Mouse (Mus musculus) kidney, postnatal 0 days (tissue): ENCODE results near the gene Selenof. TPM values are rescaled to one million over a fixed set of nuclear protein-coding genes. Genes with fewer than 3 reads are reported as not detected.

Source experiments
- ATAC-seq: fragments of 200-750 bp; cut with Nextera tagmentation; replicated peaks from 2 replicates; pipeline ENCODE4 v1.8.0; 2017; ENCODE audit warnings: low read depth, moderate number of reproducible peaks, moderate TSS enrichment, moderate library complexity; ENCODE audit not compliant: low FRiP score
- DNase-seq: peaks from one replicate; pipeline ENCODE4 v3.0.0-alpha.2; 2016; ENCODE audit warnings: low spot score
- H3K27ac ChIP-seq: fragments of 300-500 bp; sonication (generic); 2 replicates; pipeline ENCODE4 v1.5.1; 2014; ENCODE audit warnings: mild to moderate bottlenecking
- H3K27me3 ChIP-seq: fragments of 300-500 bp; sonication (generic); 2 replicates; pipeline ENCODE4 v1.6.1; 2014; ENCODE audit warnings: low read length, mixed read lengths; ENCODE audit not compliant: insufficient read depth
- H3K36me3 ChIP-seq: fragments of 300-500 bp; sonication (generic); 2 replicates; pipeline ENCODE4 v1.6.1; 2014; ENCODE audit warnings: low read length, mixed read lengths; ENCODE audit not compliant: insufficient read depth
- H3K4me1 ChIP-seq: fragments of 300-500 bp; sonication (generic); replicated peaks from 2 replicates; pipeline ENCODE4 v1.6.1; 2014; ENCODE audit warnings: antibody characterized with exemption, low read length, mixed read lengths; ENCODE audit not compliant: insufficient read depth
- H3K4me2 ChIP-seq: fragments of 300-500 bp; sonication (generic); 2 replicates; pipeline ENCODE4 v1.6.1; 2014; ENCODE audit warnings: mild to moderate bottlenecking, low read length, moderate library complexity, mixed read lengths
- H3K4me3 ChIP-seq: fragments of 300-500 bp; sonication (generic); replicated peaks from 2 replicates; pipeline ENCODE4 v1.5.1; 2014; ENCODE audit warnings: low read depth, low read length
- H3K9ac ChIP-seq: fragments of 300-500 bp; sonication (generic); 2 replicates; pipeline ENCODE4 v1.6.1; 2014; ENCODE audit warnings: low read depth, low read length
- H3K9me3 ChIP-seq: fragments of 300-500 bp; sonication (generic); replicated peaks from 2 replicates; pipeline ENCODE4 v1.6.1; 2016; ENCODE audit warnings: low read length, inconsistent platforms, mixed read lengths
- CTCF ChIP-seq: IDR thresholded peaks from 2 replicates; pipeline ENCODE4 v1.5.1; 2016; ENCODE audit warnings: antibody characterized with exemption, low read depth, mild to moderate bottlenecking, moderate library complexity
- WGBS: fragments of 180-500 bp; shearing (Covaris S2); extraction: QIAGEN DNeasy Blood & Tissue Kit; methylation state at CpG from one replicate; pipeline ENCODE4 v1.1.7; 2014; 5-methylcytosine and 5-hydroxymethylcytosine counted together
- polyA plus RNA-seq: library from polyadenylated mRNA; unstranded; fragments of >200 nt; fragmentation: Nextera tagmentation; extraction: Ambion mirVana; gene quantifications from 2 replicates; pipeline ENCODE4 v1.2.1, GENCODE M21; 2015

Selenof gene
- polyA plus RNA-seq, 1 experiment from 2014 or later: 861 TPM

- Histone ChIP-seq H3K4me1 (no peaks in the 10 kb centered on the region), H3K9me3 (no peaks in the 10 kb centered on the region), H3K27me3 (no peaks in the 10 kb centered on the region), H3K4me2 (no peak overlapping the region), H3K4me3 (no peak overlapping the region), H3K9ac (no peak overlapping the region), H3K36me3 (0 out of 2 replicates have a peak, but pooled peaks cover 24% of the 10 kb centered on the region), H3K27ac (no peak overlapping the region)
- ATAC-seq: no peak
- WGBS: 77% methylated on average over 9 of the region's 9 CpGs
- no peak for TF ChIP-seq CTCF
- DNase-seq: no peak
These were observed 23.1 kb downstream of the Selenof start for GRCm38 (mm10) chr3:144592992-144593785.

GRCm38 (mm10) chr3:144597121-144597520 is 27.0 kb downstream of the Selenof start:
- WGBS: 84% methylated on average over 4 of the region's 4 CpGs
- ATAC-seq: no peak

GRCm38 (mm10) chr3:144597790-144598467 is 27.8 kb downstream of the Selenof start:
- Histone ChIP-seq H3K4me1 (no peaks in the 10 kb centered on the region), H3K4me2 (no peak overlapping the region), H3K9me3 (no peaks in the 10 kb centered on the region), H3K4me3 (no peak overlapping the region), H3K9ac (no peak overlapping the region), H3K27ac (no peak overlapping the region), H3K27me3 (no peaks in the 10 kb centered on the region), H3K36me3 (0 out of 2 replicates have a peak, but pooled peaks cover 18% of the 10 kb centered on the region)
- TF ChIP-seq CTCF: no peak
- DNase-seq (no peak), ATAC-seq (no peak)
- 90% methylated on average over 12 of the region's 12 CpGs for WGBS

More at GRCm38 (mm10) chr3:144597121-144597520, 27.0 kb downstream of the Selenof start:
- H3K4me2 ChIP-seq: no peak overlapping the region
- TF ChIP-seq CTCF: no peak
- H3K9ac ChIP-seq: no peak overlapping the region
- no peak overlapping the region for H3K4me3 ChIP-seq
- H3K36me3 ChIP-seq: 0 out of 2 replicates have a peak, but pooled peaks cover 18% of the 10 kb centered on the region
- DNase-seq: no peak
- no peak overlapping the region for H3K27ac ChIP-seq
- no peaks in the 10 kb centered on the region for H3K9me3 ChIP-seq
- H3K4me1 ChIP-seq: no peaks in the 10 kb centered on the region
- H3K27me3 ChIP-seq: no peaks in the 10 kb centered on the region

- no peak for ATAC-seq
- TF ChIP-seq CTCF: no peak
- 46% methylated on average over 4 of the region's 4 CpGs for WGBS
- Histone ChIP-seq H3K36me3 (0 out of 2 replicates have a peak, but pooled peaks cover 6% of the 10 kb centered on the region), H3K9ac (no peak overlapping the region), H3K27me3 (no peaks in the 10 kb centered on the region), H3K4me3 (no peak overlapping the region), H3K4me1 (no peaks in the 10 kb centered on the region), H3K4me2 (no peak overlapping the region), H3K27ac (no peak overlapping the region), H3K9me3 (no peaks in the 10 kb centered on the region)
- no peak for DNase-seq
These were observed 32.3 kb downstream of the Selenof start for GRCm38 (mm10) chr3:144602413-144602812.

- Histone ChIP-seq H3K9me3 (no peaks in the 10 kb centered on the region), H3K27ac (no peak overlapping the region), H3K27me3 (no peaks in the 10 kb centered on the region), H3K4me3 (no peak overlapping the region), H3K36me3 (0 out of 2 replicates have a peak, but pooled peaks cover 6% of the 10 kb centered on the region), H3K4me1 (no peaks in the 10 kb centered on the region), H3K9ac (no peak overlapping the region), H3K4me2 (no peak overlapping the region)
- no peak for DNase-seq
- TF ChIP-seq CTCF: no peak
- WGBS: 57% methylated on average over 7 of the region's 7 CpGs
- no peak for ATAC-seq
These were observed 32.7 kb downstream of the Selenof start for GRCm38 (mm10) chr3:144602819-144603218.

GRCm38 (mm10) chr3:144603558-144603957 is 33.5 kb downstream of the Selenof start:
- Histone ChIP-seq H3K4me3 (no peak overlapping the region), H3K9me3 (no peaks in the 10 kb centered on the region), H3K4me1 (no peaks in the 10 kb centered on the region), H3K27ac (no peak overlapping the region), H3K36me3 (0 out of 2 replicates have a peak, but pooled peaks cover 4% of the 10 kb centered on the region), H3K9ac (no peak overlapping the region), H3K4me2 (no peak overlapping the region), H3K27me3 (no peaks in the 10 kb centered on the region)
- WGBS: 72% methylated on average over 3 of the region's 3 CpGs
- DNase-seq: no peak
- no peak for TF ChIP-seq CTCF
- ATAC-seq: no peak
